Mouse (Mus musculus) neural tube, embryonic 11.5 days (tissue): ENCODE measurements at regions not wholly inside any gene's neighbourhood (a gene's known extent, or its start where the extent isn't known, plus 50 kb on each side); places are given as distances from the start of the nearest gene placed in this dataset.
"Not testable (repeated sequence)": the region's sequence is repeated elsewhere in the genome, so short reads cannot be mapped to it uniquely, and the experiment has no call there.

Experiments
- ATAC-seq: fragments of 200-750 bp; cut with Nextera tagmentation; 2 replicates; pipeline ENCODE4 v1.8.0; 2017; ENCODE audit warnings: moderate number of reproducible peaks, mild to moderate bottlenecking, moderate TSS enrichment, moderate library complexity; ENCODE audit not compliant: insufficient read depth, low FRiP score, low TSS enrichment
- DNase-seq: peaks from one replicate; pipeline ENCODE4 v3.0.0-alpha.2; 2015; ENCODE audit warnings: low spot score
- H3K27ac ChIP-seq: fragments of 300-500 bp; sonication (generic); 2 replicates; pipeline ENCODE4 v1.5.1; 2014; ENCODE audit warnings: low read depth, mild to moderate bottlenecking, low read length
- H3K27me3 ChIP-seq: fragments of 300-500 bp; sonication (generic); 2 replicates; pipeline ENCODE4 v1.6.1; 2014; ENCODE audit warnings: mild to moderate bottlenecking, low read length, mixed read lengths; ENCODE audit not compliant: control insufficient read depth, insufficient read depth
- H3K36me3 ChIP-seq: fragments of 300-500 bp; sonication (generic); 2 replicates; pipeline ENCODE4 v1.6.1; 2014; ENCODE audit warnings: mild to moderate bottlenecking, low read length, moderate library complexity, mixed read lengths; ENCODE audit not compliant: control insufficient read depth, insufficient read depth
- H3K4me1 ChIP-seq: fragments of 300-500 bp; sonication (generic); 2 replicates; pipeline ENCODE4 v1.6.1; 2014; ENCODE audit warnings: low read length, mixed read lengths; ENCODE audit not compliant: control insufficient read depth, insufficient read depth
- H3K4me2 ChIP-seq: fragments of 300-500 bp; sonication (generic); 2 replicates; pipeline ENCODE4 v1.6.1; 2014; ENCODE audit warnings: low read depth, mild to moderate bottlenecking, moderate library complexity
- H3K4me3 ChIP-seq: fragments of 300-500 bp; sonication (generic); 2 replicates; pipeline ENCODE4 v1.5.1; 2014; ENCODE audit warnings: low read depth, low read length
- H3K9ac ChIP-seq: fragments of 300-500 bp; sonication (generic); 2 replicates; pipeline ENCODE4 v1.6.1; 2014; ENCODE audit warnings: mild to moderate bottlenecking, low read length
- H3K9me3 ChIP-seq: fragments of 300-500 bp; sonication (generic); 2 replicates; pipeline ENCODE4 v1.6.1; 2016; ENCODE audit warnings: low read length; ENCODE audit not compliant: control insufficient read depth
- WGBS: fragments of 180-500 bp; shearing (Covaris S2); extraction: QIAGEN DNeasy Blood & Tissue Kit; methylation state at CpG from one replicate; pipeline ENCODE4 v1.1.7; 2014; 5-methylcytosine and 5-hydroxymethylcytosine counted together

DNA sequence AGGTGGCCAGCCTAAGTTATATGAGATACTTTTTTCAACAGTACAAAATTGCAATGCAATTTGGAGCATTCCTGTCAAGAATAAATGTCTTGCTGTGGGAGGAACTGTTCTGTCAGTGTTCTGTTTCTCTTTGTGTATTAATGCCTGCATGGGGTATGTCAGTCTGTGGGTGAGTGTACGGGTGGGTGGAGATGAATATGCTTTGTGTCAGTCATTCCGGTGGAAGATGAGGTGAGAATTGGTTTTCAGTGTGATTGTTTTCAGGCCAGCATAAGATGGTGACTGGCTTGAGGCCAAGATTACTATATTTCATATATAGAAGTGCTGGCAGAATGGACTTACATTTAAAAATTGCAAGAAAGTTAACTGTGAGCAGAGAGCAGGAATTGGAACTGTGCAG is 184.0 kb downstream of the Frk start:
- no peaks in the 10 kb centered on the region for H3K9me3 ChIP-seq
- H3K27me3 ChIP-seq: no peaks in the 10 kb centered on the region
- ATAC-seq: no peak
- no peaks in the 10 kb centered on the region for H3K4me1 ChIP-seq
- H3K36me3 ChIP-seq: no peaks in the 10 kb centered on the region
- DNase-seq: no peak
- H3K9ac ChIP-seq: no peak overlapping the region
- no peak overlapping the region for H3K4me2 ChIP-seq
- no peak overlapping the region for H3K27ac ChIP-seq
- H3K4me3 ChIP-seq: no peak overlapping the region
- WGBS: 62% methylated on average over 2 of the region's 2 CpGs

DNA sequence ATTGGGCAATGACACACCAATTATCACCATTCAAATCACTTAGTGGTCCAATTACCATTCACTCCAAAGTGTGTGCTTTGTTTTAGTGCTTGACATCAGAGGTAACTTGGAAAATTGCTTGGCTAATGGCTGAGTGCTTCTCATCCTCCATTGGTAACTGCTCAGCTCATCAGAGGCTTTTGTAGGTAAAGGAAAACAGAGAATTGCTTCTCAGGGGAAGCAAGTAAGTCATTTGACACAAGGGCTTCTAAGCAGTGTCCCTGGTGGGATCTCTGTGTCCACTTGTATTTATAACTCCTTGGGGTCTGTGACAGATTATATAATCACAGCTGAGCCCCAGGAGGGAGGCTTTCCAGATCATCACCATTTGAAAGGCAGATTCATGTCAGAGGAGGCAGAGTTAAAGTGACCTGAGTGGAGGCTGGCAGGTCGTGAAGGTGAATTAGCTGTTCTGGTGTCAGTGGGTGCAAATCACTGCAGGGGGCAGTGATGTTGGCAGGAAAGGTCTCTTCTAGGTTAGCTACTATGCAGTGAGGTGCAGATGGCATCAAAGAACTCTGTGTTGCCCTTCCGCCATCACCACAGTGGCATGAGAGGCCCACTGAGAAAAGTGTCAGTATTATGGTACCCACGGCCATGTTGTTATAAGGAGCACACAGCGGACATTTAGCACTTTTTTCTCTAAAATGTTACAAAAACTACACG is 184.7 kb downstream of the Frk start:
- H3K9ac ChIP-seq: no peak overlapping the region
- H3K36me3 ChIP-seq: no peaks in the 10 kb centered on the region
- no peak overlapping the region for H3K4me3 ChIP-seq
- H3K27ac ChIP-seq: no peak overlapping the region
- WGBS: 50% methylated on average over 5 of the region's 5 CpGs
- ATAC-seq (peak; percentile 49), DNase-seq (no peak)
- no peaks in the 10 kb centered on the region for H3K27me3 ChIP-seq
- no peak overlapping the region for H3K4me2 ChIP-seq
- H3K9me3 ChIP-seq: no peaks in the 10 kb centered on the region
- H3K4me1 ChIP-seq: no peaks in the 10 kb centered on the region

- Histone ChIP-seq H3K4me2 (no peak overlapping the region), H3K4me3 (no peak overlapping the region), H3K9me3 (no peaks in the 10 kb centered on the region), H3K36me3 (no peaks in the 10 kb centered on the region), H3K4me1 (no peaks in the 10 kb centered on the region), H3K27ac (no peak overlapping the region), H3K27me3 (no peaks in the 10 kb centered on the region), H3K9ac (no peak overlapping the region)
- ATAC-seq (no peak), DNase-seq (no peak)
- 86% methylated on average over 2 of the region's 2 CpGs for whole genome bisulfite sequencing
These were observed 188.6 kb downstream of the Frk start for GRCm38 (mm10) chr10:34671791-34672190.

- WGBS: 78% methylated on average over 9 of the region's 9 CpGs
- H3K36me3 ChIP-seq, H3K9me3 ChIP-seq, H3K27ac ChIP-seq, H3K9ac ChIP-seq, DNase-seq, H3K4me2 ChIP-seq, ATAC-seq, H3K27me3 ChIP-seq, H3K4me1 ChIP-seq, H3K4me3 ChIP-seq: not testable (repeated sequence)
These were observed 216.2 kb downstream of the Frk start for GRCm38 (mm10) chr10:34699414-34699813.

DNA sequence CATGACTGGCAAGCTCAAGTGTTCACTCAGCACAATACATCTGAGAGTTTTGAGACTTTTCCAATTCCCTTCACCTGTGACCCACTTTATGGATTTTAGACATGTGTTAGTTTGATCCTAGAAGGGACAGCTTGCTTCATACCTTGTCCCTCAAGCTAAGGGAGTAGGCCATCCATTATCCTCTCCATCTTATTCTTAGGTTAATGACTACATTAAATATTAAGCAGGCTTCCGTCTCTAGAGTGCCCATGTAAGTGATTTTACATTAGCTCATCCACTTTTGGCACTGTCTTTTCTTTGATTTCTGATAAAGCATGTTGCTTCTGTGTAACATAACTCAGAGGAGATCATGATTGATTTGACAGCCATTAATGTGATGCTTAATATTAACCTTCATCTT is 218.8 kb downstream of the Frk start:
- 86% methylated on average over 1 of the region's 1 CpGs for whole genome bisulfite sequencing
- no peak for ATAC-seq

GRCm38 (mm10) chr10:34705416-34705815 is 222.2 kb downstream of the Frk start:
- H3K9me3 ChIP-seq: no peaks in the 10 kb centered on the region
- no peak for ATAC-seq
- H3K4me3 ChIP-seq: no peak overlapping the region
- H3K27me3 ChIP-seq: no peaks in the 10 kb centered on the region
- H3K36me3 ChIP-seq: no peaks in the 10 kb centered on the region
- H3K4me1 ChIP-seq: no peaks in the 10 kb centered on the region
- no peak overlapping the region for H3K27ac ChIP-seq
- H3K4me2 ChIP-seq: no peak overlapping the region
- no peak overlapping the region for H3K9ac ChIP-seq
- 88% methylated on average over 12 of the region's 12 CpGs for WGBS
- DNase-seq: no peak

More for the DNA sequence above, 218.8 kb downstream of the Frk start:
- Histone ChIP-seq H3K4me1 (no peaks in the 10 kb centered on the region), H3K27me3 (no peaks in the 10 kb centered on the region), H3K9me3 (no peaks in the 10 kb centered on the region), H3K4me2 (no peak overlapping the region), H3K9ac (no peak overlapping the region), H3K27ac (no peak overlapping the region), H3K36me3 (no peaks in the 10 kb centered on the region), H3K4me3 (no peak overlapping the region)
- DNase-seq: no peak

DNA sequence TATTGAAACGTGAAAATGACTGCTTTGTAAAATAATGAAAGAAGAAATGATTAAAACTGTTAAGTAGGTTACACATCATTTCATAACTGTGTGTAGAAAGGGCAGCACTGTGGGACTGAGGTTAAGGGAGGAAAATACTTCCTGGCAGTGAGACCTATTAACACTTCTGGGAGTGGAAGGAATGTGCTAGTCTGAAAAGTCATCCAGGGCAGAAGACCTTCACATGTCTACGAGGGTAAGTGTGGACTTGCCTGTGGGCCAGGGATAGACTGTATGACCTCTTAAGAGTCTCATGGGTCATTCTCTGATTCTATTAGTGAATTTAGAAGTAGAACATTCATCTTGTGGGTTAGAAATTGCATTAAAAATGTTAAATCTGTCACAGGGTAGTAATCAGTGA is 248.1 kb downstream of the Frk start:
- Histone ChIP-seq H3K27me3 (no peaks in the 10 kb centered on the region), H3K36me3 (no peaks in the 10 kb centered on the region), H3K4me3 (no peak overlapping the region), H3K9me3 (no peaks in the 10 kb centered on the region), H3K4me1 (no peaks in the 10 kb centered on the region), H3K9ac (no peak overlapping the region), H3K4me2 (no peak overlapping the region), H3K27ac (no peak overlapping the region)
- DNase-seq (no peak), ATAC-seq (no peak)
- 73% methylated on average over 2 of the region's 2 CpGs for WGBS

- ATAC-seq (no peak), DNase-seq (no peak)
- no peaks in the 10 kb centered on the region for H3K36me3 ChIP-seq
- no peak overlapping the region for H3K9ac ChIP-seq
- H3K4me1 ChIP-seq: no peaks in the 10 kb centered on the region
- no peak overlapping the region for H3K27ac ChIP-seq
- no peaks in the 10 kb centered on the region for H3K9me3 ChIP-seq
- no peak overlapping the region for H3K4me2 ChIP-seq
- no peak overlapping the region for H3K4me3 ChIP-seq
- no peaks in the 10 kb centered on the region for H3K27me3 ChIP-seq
These were observed 279.2 kb downstream of the Frk start for GRCm38 (mm10) chr10:34762426-34762825.

- no peak overlapping the region for H3K4me3 ChIP-seq
- WGBS: 66% methylated on average over 2 of the region's 2 CpGs
- no peaks in the 10 kb centered on the region for H3K4me1 ChIP-seq
- ATAC-seq: no peak
- DNase-seq: no peak
- H3K9ac ChIP-seq: no peak overlapping the region
- H3K27ac ChIP-seq: no peak overlapping the region
- H3K36me3 ChIP-seq: no peaks in the 10 kb centered on the region
- no peaks in the 10 kb centered on the region for H3K27me3 ChIP-seq
- no peaks in the 10 kb centered on the region for H3K9me3 ChIP-seq
- no peak overlapping the region for H3K4me2 ChIP-seq
These were observed 308.9 kb downstream of the Frk start for GRCm38 (mm10) chr10:34792099-34792498.
